Mouse (Mus musculus) lung, embryonic 16.5 days (tissue): ENCODE data around the gene Astl. TPM values are rescaled to one million over a fixed set of nuclear protein-coding genes. Genes with fewer than 3 reads are reported as not detected.
A peak's percentile ranks its signal among the peaks of the same experiment; 100 is the strongest.

Experiments used
- ATAC-seq: fragments of 200-750 bp; cut with Nextera tagmentation; 2 replicates; pipeline ENCODE4 v1.8.0; 2017; ENCODE audit warnings: low read depth, mild to moderate bottlenecking, moderate library complexity
- H3K27ac ChIP-seq: fragments of 300-500 bp; sonication (generic); 2 replicates; pipeline ENCODE4 v1.5.1; 2014; ENCODE audit warnings: mild to moderate bottlenecking, control low read depth, low read length
- H3K27me3 ChIP-seq: fragments of 300-500 bp; sonication (generic); 2 replicates; pipeline ENCODE4 v1.6.1; 2014; ENCODE audit warnings: low read depth, low read length, mixed read lengths; ENCODE audit not compliant: control insufficient read depth, insufficient read depth
- H3K36me3 ChIP-seq: fragments of 300-500 bp; sonication (generic); 2 replicates; pipeline ENCODE4 v1.6.1; 2014; ENCODE audit warnings: low read length; ENCODE audit not compliant: control insufficient read depth, insufficient read depth
- H3K4me1 ChIP-seq: fragments of 300-500 bp; sonication (generic); replicated peaks from 2 replicates; pipeline ENCODE4 v1.6.1; 2014; ENCODE audit warnings: low read length, mixed read lengths; ENCODE audit not compliant: control insufficient read depth, insufficient read depth
- H3K4me2 ChIP-seq: fragments of 300-500 bp; sonication (generic); 2 replicates; pipeline ENCODE4 v1.6.1; 2014; ENCODE audit warnings: low read depth, low read length, control low read depth
- H3K4me3 ChIP-seq: fragments of 300-500 bp; sonication (generic); 2 replicates; pipeline ENCODE4 v1.5.1; 2014; ENCODE audit warnings: mild to moderate bottlenecking, low read length, control low read depth
- H3K9ac ChIP-seq: fragments of 300-500 bp; sonication (generic); 2 replicates; pipeline ENCODE4 v1.6.1; 2014; ENCODE audit warnings: low read length, control low read depth
- H3K9me3 ChIP-seq: fragments of 300-500 bp; sonication (generic); 2 replicates; pipeline ENCODE4 v1.6.1; 2016; ENCODE audit warnings: low read length; ENCODE audit not compliant: control insufficient read depth
- WGBS: fragments of 180-500 bp; shearing (Covaris S2); extraction: QIAGEN DNeasy Blood & Tissue Kit; methylation state at CpG from one replicate; pipeline ENCODE4 v1.1.7; 2014; 5-methylcytosine and 5-hydroxymethylcytosine counted together
- polyA plus RNA-seq: library from polyadenylated mRNA; unstranded; fragments of >200 nt; fragmentation: Nextera tagmentation; extraction: Ambion mirVana; gene quantifications from 2 replicates; pipeline ENCODE4 v1.2.1, GENCODE M21; 2015

The Astl gene
- polyA plus RNA-seq, 1 experiment from 2014 or later, result not detected

DNA sequence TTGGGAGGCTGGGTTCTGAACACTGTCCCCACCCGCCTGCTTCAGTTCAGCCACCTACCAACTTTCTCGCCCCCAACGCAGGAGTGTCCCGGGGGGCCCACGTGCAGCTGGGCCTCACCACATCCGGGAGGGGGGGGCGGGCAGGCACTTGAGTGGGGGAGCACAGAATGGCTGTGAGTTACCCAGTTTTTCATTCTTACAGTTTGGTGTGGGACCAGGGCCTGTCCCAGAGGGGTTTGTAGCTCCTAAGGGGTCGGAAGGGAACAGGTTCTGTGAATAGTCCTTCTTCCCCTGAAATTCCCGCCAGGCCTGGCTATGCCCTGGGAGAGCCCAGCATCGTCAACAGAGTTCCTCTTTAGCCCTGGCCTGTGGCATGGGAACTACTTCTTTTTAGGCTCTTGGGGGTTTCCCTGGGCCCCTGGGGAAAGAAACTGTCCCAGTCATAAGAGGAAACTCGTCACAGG, 3.3 kb upstream of the Astl start:
- 56% methylated on average over 11 of the region's 11 CpGs for WGBS
- Histone ChIP-seq H3K27ac (no peak overlapping the region), H3K36me3 (no peaks in the 10 kb centered on the region), H3K4me1 (peaks cover 3% of the 10 kb centered on the region; the same call in 1 of the 2 replicates), H3K27me3 (peaks cover 15% of the 10 kb centered on the region), H3K9ac (no peak overlapping the region), H3K4me3 (no peak overlapping the region; the same call in 1 of the 2 replicates), H3K4me2 (peak overlapping the region; percentile 84; the same call in 1 of the 2 replicates), H3K9me3 (no peaks in the 10 kb centered on the region)
- ATAC-seq, result no peak

DNA sequence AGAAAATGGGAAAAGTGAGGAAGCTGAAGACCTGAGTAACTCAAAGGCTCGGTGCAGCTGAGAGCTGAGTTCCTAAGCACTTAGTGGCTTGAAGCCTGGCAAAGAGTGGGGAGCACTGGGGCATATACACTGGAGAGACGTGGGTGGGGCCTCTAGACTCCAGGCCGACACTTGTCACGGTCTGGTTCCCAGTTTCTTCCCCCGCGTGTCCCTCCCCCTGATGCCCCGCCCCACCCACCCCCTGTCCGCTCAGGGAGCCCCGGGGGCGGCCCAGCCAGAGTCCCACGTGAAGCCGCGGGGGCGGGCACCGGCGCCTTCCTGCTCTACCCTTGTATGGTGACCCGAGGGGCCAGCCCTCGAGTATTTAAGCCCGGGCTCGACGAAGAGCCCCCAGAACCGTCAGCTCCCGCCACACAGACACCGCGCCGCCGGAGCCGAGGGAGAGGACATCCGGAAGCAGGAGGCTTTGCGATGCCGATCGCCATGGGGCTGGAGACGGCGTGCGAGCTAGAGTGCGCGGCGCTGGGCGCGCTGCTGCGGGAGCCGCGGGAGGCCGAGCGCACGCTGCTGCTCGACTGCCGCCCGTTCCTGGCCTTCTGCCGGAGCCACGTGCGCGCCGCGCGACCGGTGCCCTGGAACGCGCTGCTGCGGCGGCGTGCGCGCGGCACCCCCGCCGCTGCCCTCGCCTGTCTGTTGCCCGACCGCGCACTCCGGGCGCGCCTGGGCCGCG, 2.5 kb upstream of the Astl start, which contains the start of gene Dusp2:
TSS of gene Dusp2 (plus strand) at position 393 of the 730 bp plus-strand sequence.
- peak within 1 kb of the TSS; percentile 56 for H3K4me3 ChIP-seq
- no peaks in the 10 kb centered on the region for H3K36me3 ChIP-seq
- WGBS, result 0% methylated on average over 59 of the region's 76 CpGs
- H3K27ac ChIP-seq, result no peak within 1 kb of the TSS
- peak within 1 kb of the TSS; percentile 84 for H3K4me2 ChIP-seq
- peak within 1 kb of the TSS; percentile 66 for H3K9ac ChIP-seq
- H3K4me1 ChIP-seq, result peaks cover 3% of the 10 kb centered on the region; the same call in 1 of the 2 replicates
- H3K9me3 ChIP-seq, result no peaks in the 10 kb centered on the region
- peak; percentile 89 for ATAC-seq
- H3K27me3 ChIP-seq, result peaks cover 15% of the 10 kb centered on the region

- Histone ChIP-seq H3K36me3 (no peaks in the 10 kb centered on the region), H3K27ac (no peak overlapping the region), H3K4me2 (peak overlapping the region; percentile 84), H3K4me1 (peaks cover 3% of the 10 kb centered on the region; the same call in 1 of the 2 replicates), H3K9me3 (no peaks in the 10 kb centered on the region), H3K9ac (peak overlapping the region; percentile 66), H3K27me3 (peaks cover 15% of the 10 kb centered on the region), H3K4me3 (peak overlapping the region; percentile 56)
- no peak for ATAC-seq
- WGBS, result 1% methylated on average over 30 of the region's 33 CpGs
Measured at GRCm38 (mm10) chr2:127336497-127336832, 2.0 kb upstream of the Astl start.

DNA sequence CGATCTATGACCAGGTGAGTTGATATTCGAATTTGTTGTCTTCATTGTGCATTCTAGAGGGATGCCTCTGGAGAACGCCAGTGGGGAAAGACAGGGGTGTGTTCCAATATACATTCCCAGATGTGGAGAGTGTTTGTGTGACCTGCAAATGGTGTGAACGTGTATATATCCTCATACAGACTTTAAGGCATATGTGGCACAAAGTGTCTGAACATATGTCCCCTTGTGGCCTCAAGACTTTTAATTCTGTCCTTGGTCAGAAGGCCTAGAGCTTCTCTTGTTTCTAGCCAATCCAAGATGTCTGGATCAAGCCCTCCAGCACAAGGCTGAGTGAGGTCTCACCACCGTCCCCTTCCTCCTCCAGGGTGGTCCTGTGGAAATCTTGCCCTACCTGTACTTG, 1.6 kb upstream of the Astl start:
- Histone ChIP-seq H3K4me2 (peak overlapping the region; percentile 84), H3K27me3 (peaks cover 15% of the 10 kb centered on the region), H3K27ac (no peak overlapping the region), H3K9ac (peak overlapping the region; percentile 66), H3K4me1 (peaks cover 3% of the 10 kb centered on the region; the same call in 1 of the 2 replicates), H3K9me3 (no peaks in the 10 kb centered on the region), H3K36me3 (no peaks in the 10 kb centered on the region), H3K4me3 (peak overlapping the region; percentile 56)
- ATAC-seq, result no peak
- 33% methylated on average over 5 of the region's 5 CpGs for WGBS

GRCm38 (mm10) chr2:127337531-127337930, 908 bp upstream of the Astl start:
- H3K4me2 ChIP-seq, result peak overlapping the region; percentile 84
- H3K9me3 ChIP-seq, result no peaks in the 10 kb centered on the region
- H3K27ac ChIP-seq, result no peak overlapping the region
- no peak for ATAC-seq
- H3K4me3 ChIP-seq, result peak overlapping the region; percentile 56
- H3K36me3 ChIP-seq, result no peaks in the 10 kb centered on the region
- no peak overlapping the region; the same call in 1 of the 2 replicates for H3K9ac ChIP-seq
- H3K4me1 ChIP-seq, result peaks cover 3% of the 10 kb centered on the region; the same call in 1 of the 2 replicates
- peaks cover 15% of the 10 kb centered on the region for H3K27me3 ChIP-seq
- WGBS, result 52% methylated on average over 11 of the region's 11 CpGs

- Histone ChIP-seq H3K4me2 (0 out of 2 replicates have a peak overlapping the region, but pooled peaks have one; percentile 84), H3K4me1 (peaks cover 3% of the 10 kb centered on the region; the same call in 1 of the 2 replicates), H3K27ac (no peak overlapping the region), H3K9ac (no peak overlapping the region), H3K4me3 (no peak overlapping the region), H3K27me3 (peaks cover 15% of the 10 kb centered on the region), H3K9me3 (no peaks in the 10 kb centered on the region), H3K36me3 (no peaks in the 10 kb centered on the region)
- WGBS, result 47% methylated on average over 7 of the region's 7 CpGs
- ATAC-seq, result no peak
Measured at GRCm38 (mm10) chr2:127338012-127338411, 427 bp upstream of the Astl start.

- H3K27ac ChIP-seq, result no peak overlapping the region
- 69% methylated on average over 4 of the region's 4 CpGs for WGBS
- peaks cover 3% of the 10 kb centered on the region; the same call in 1 of the 2 replicates for H3K4me1 ChIP-seq
- peaks cover 15% of the 10 kb centered on the region for H3K27me3 ChIP-seq
- H3K4me3 ChIP-seq, result no peak overlapping the region
- no peak overlapping the region for H3K9ac ChIP-seq
- no peaks in the 10 kb centered on the region for H3K36me3 ChIP-seq
- no peaks in the 10 kb centered on the region for H3K9me3 ChIP-seq
- no peak overlapping the region for H3K4me2 ChIP-seq
- ATAC-seq, result no peak
Measured at GRCm38 (mm10) chr2:127338833-127339232, 394 bp downstream of the Astl start.

GRCm38 (mm10) chr2:127339262-127339661, 823 bp downstream of the Astl start:
- no peak overlapping the region for H3K4me2 ChIP-seq
- no peak overlapping the region for H3K9ac ChIP-seq
- peaks cover 15% of the 10 kb centered on the region for H3K27me3 ChIP-seq
- no peak for ATAC-seq
- no peaks in the 10 kb centered on the region for H3K36me3 ChIP-seq
- H3K27ac ChIP-seq, result no peak overlapping the region
- no peaks in the 10 kb centered on the region for H3K9me3 ChIP-seq
- peaks cover 3% of the 10 kb centered on the region; the same call in 1 of the 2 replicates for H3K4me1 ChIP-seq
- WGBS, result 64% methylated on average over 6 of the region's 6 CpGs
- H3K4me3 ChIP-seq, result no peak overlapping the region

GRCm38 (mm10) chr2:127341159-127341558, 2.7 kb downstream of the Astl start:
- Histone ChIP-seq H3K4me2 (no peak overlapping the region), H3K27me3 (peaks cover 12% of the 10 kb centered on the region), H3K4me3 (no peak overlapping the region), H3K9ac (no peak overlapping the region), H3K9me3 (no peaks in the 10 kb centered on the region), H3K36me3 (no peaks in the 10 kb centered on the region), H3K4me1 (no peaks in the 10 kb centered on the region; the same call in 1 of the 2 replicates), H3K27ac (no peak overlapping the region)
- no peak for ATAC-seq
- WGBS, result 14% methylated on average over 3 of the region's 3 CpGs
